Mouse (Mus musculus) hematopoietic multipotent progenitor cell, adult 10-12 weeks (in vitro differentiated cells): ENCODE measurements around the gene Npas1. TPM values are rescaled to one million over a fixed set of nuclear protein-coding genes. Genes with fewer than 3 reads are reported as not detected.

Source experiments
- polyA plus RNA-seq: library from polyadenylated mRNA; stranded (reverse); fragments of >175 nt; gene quantifications from 2 replicates; pipeline ENCODE4 v1.2.3, GENCODE M21; 2012; ENCODE audit warnings: low replicate concordance

Gene Npas1
- not detected in 2 replicates for polyA plus RNA-seq

GRCm38 (mm10) chr7:16477628-16478027 is at the start of gene Npas1:
TSS of gene Npas1 (minus strand) at chr7:16477728.

GRCm38 (mm10) chr7:16452587-16453073 is 24.9 kb downstream of the Npas1 start, which contains the start of gene Tmem160:
TSS of gene Tmem160 (plus strand) at chr7:16452779.

Other genes with a start within 250 kb of the Npas1 start
- 0.54 and 0.97 TPM in 2 replicates for gene C5ar2, start 233.6 kb downstream of the Npas1 start, polyA plus RNA-seq
- gene C5ar1, start 218.2 kb downstream of the Npas1 start, polyA plus RNA-seq: 7.8 and 14.0 TPM in 2 replicates
- gene Inafm1, start 204.1 kb downstream of the Npas1 start, polyA plus RNA-seq: 28.8 and 82.8 TPM in 2 replicates
- gene Ccdc9, start 190.9 kb downstream of the Npas1 start, polyA plus RNA-seq: 99.7 and 173 TPM in 2 replicates
- 52.3 and 259 TPM in 2 replicates for gene Bbc3, start 169.3 kb downstream of the Npas1 start, polyA plus RNA-seq
- gene Sae1, start 89.9 kb downstream of the Npas1 start, polyA plus RNA-seq: 13.9 and 16.1 TPM in 2 replicates
- gene Zc3h4, start 76.8 kb downstream of the Npas1 start, polyA plus RNA-seq: 164 and 303 TPM in 2 replicates
- 111 and 173 TPM in 2 replicates for gene Tmem160, start 24.9 kb downstream of the Npas1 start, polyA plus RNA-seq
- 1.6 and 5.7 TPM in 2 replicates for gene Arhgap35, start 137.3 kb upstream of the Npas1 start, polyA plus RNA-seq
- not detected in 2 replicates for gene Ceacam15, start 198.0 kb upstream of the Npas1 start, polyA plus RNA-seq
- not detected in 2 replicates for gene Ceacam9, start 244.2 kb upstream of the Npas1 start, polyA plus RNA-seq